Mouse (Mus musculus) CH12.LX (cell line): Measurements from ENCODE around the gene Uqcc3. TPM values are rescaled to one million over a fixed set of nuclear protein-coding genes. Genes with fewer than 3 reads are reported as not detected.

Experiments
- DNase-seq: peaks from one replicate; pipeline ENCODE4 v3.0.0-alpha.2; 2013; ENCODE audit errors: extremely low read depth
- H3K27ac ChIP-seq: 2 replicates; pipeline ENCODE4 v1.5.1; 2012; ENCODE audit warnings: low read depth, mild to moderate bottlenecking, control low read depth, moderate library complexity; ENCODE audit not compliant: insufficient read depth
- H3K27me3 ChIP-seq: replicated peaks from 2 replicates; pipeline ENCODE3; 2012; ENCODE audit warnings: inconsistent platforms
- H3K36me3 ChIP-seq, 2 experiments: replicated peaks in 1 of 2; 2 replicates each; pipeline versions ENCODE3 to v1.6.1; 2012; ENCODE audit warnings: inconsistent platforms in 1 of 2, low read length in 1 of 2, mild to moderate bottlenecking in 1 of 2, mixed read lengths in 1 of 2, moderate library complexity in 1 of 2; ENCODE audit not compliant: control insufficient read depth in 1 of 2, insufficient read depth in 1 of 2
- H3K4me1 ChIP-seq, 2 experiments: 2 replicates each; pipeline ENCODE4 v1.6.1; 2012; ENCODE audit warnings: inconsistent platforms in 1 of 2, moderate library complexity in 1 of 2; ENCODE audit not compliant: insufficient read depth in 2 of 2, control insufficient read depth in 1 of 2
- H3K4me2 ChIP-seq: 2 replicates; pipeline ENCODE4 v1.6.1; 2012; ENCODE audit warnings: low read depth, mild to moderate bottlenecking, control low read depth; ENCODE audit not compliant: poor library complexity, insufficient read depth, severe bottlenecking
- H3K4me3 ChIP-seq, 3 experiments: fragments of 150-350 bp in 1 of 3; sonication (generic) in 1 of 3; replicated peaks in 1 of 3; 2 replicates each; pipeline versions ENCODE3 to v1.5.1; 2011 to 2012; ENCODE audit warnings: low read depth in 2 of 3, low read length in 2 of 3, mild to moderate bottlenecking in 2 of 3, moderate library complexity in 2 of 3, control low read depth in 1 of 3, improper control_type of control experiment in 1 of 3, inconsistent platforms in 1 of 3, mixed read lengths in 1 of 3; ENCODE audit not compliant: poor library complexity in 1 of 3
- H3K79me2 ChIP-seq: replicated peaks from 2 replicates; pipeline ENCODE4 v1.6.1; 2012; ENCODE audit warnings: mild to moderate bottlenecking, moderate library complexity; ENCODE audit not compliant: control insufficient read depth, poor library complexity, insufficient read depth, severe bottlenecking; ENCODE audit errors: extremely low read depth
- H3K9ac ChIP-seq: 2 replicates; pipeline ENCODE4 v1.6.1; 2012; ENCODE audit warnings: low read depth, mild to moderate bottlenecking, control low read depth, moderate library complexity; ENCODE audit not compliant: insufficient read depth
- H3K9me3 ChIP-seq: replicated peaks from 2 replicates; pipeline ENCODE3; 2012; ENCODE audit warnings: low read length, inconsistent platforms, mixed read lengths
- CHD1 ChIP-seq: IDR thresholded peaks from 2 replicates; pipeline ENCODE4 v1.6.1; 2012; ENCODE audit warnings: low read depth, low read length, improper control_type of control experiment, inconsistent platforms
- CHD2 ChIP-seq: IDR thresholded peaks from 2 replicates; pipeline ENCODE4 v1.6.1; 2011; ENCODE audit warnings: low read length, improper control_type of control experiment
- CTCF ChIP-seq, 2 experiments: IDR thresholded peaks in 1 of 2; conservative IDR thresholded peaks in 1 of 2; 2 replicates each; pipeline ENCODE4 v1.5.1; 2011 to 2012; ENCODE audit warnings: low read depth in 2 of 2, low read length in 2 of 2, improper control_type of control experiment in 1 of 2, inconsistent platforms in 1 of 2, mild to moderate bottlenecking in 1 of 2, moderate library complexity in 1 of 2
- E2F4 ChIP-seq: IDR thresholded peaks from 2 replicates; pipeline ENCODE4 v1.6.1; 2011; ENCODE audit warnings: low read depth, low read length, improper control_type of control experiment; ENCODE audit not compliant: insufficient replicate concordance
- ELF1 ChIP-seq: IDR thresholded peaks from 2 replicates; pipeline ENCODE4 v1.6.1; 2014; ENCODE audit warnings: low read depth, mild to moderate bottlenecking, inconsistent platforms, low read length, improper control_type of control experiment
- EP300 ChIP-seq: IDR thresholded peaks from 2 replicates; pipeline ENCODE4 v1.6.1; 2011; ENCODE audit warnings: low read length, improper control_type of control experiment
- ETS1 ChIP-seq: conservative IDR thresholded peaks from 2 replicates; pipeline ENCODE4 v1.6.1; 2012; ENCODE audit warnings: low read depth, mild to moderate bottlenecking, inconsistent platforms, low read length, improper control_type of control experiment, moderate library complexity
- GABPA ChIP-seq: IDR thresholded peaks from 2 replicates; pipeline ENCODE4 v1.6.1; 2012; ENCODE audit warnings: low read depth, low read length, improper control_type of control experiment, inconsistent platforms; ENCODE audit not compliant: insufficient replicate concordance
- HCFC1 ChIP-seq: IDR thresholded peaks from 2 replicates; pipeline ENCODE4 v1.6.1; 2012; ENCODE audit warnings: low read depth, mild to moderate bottlenecking, inconsistent platforms, low read length, improper control_type of control experiment
- IRF4 ChIP-seq: IDR thresholded peaks from 2 replicates; pipeline ENCODE4 v1.6.1; 2014; ENCODE audit warnings: low read depth, mild to moderate bottlenecking, inconsistent platforms, low read length, improper control_type of control experiment
- JUN ChIP-seq: IDR thresholded peaks from 2 replicates; pipeline ENCODE4 v1.6.1; 2011; ENCODE audit warnings: low read depth, mild to moderate bottlenecking, low read length, improper control_type of control experiment, moderate library complexity; ENCODE audit not compliant: insufficient read depth
- JUND ChIP-seq: conservative IDR thresholded peaks from 2 replicates; pipeline ENCODE4 v1.6.1; 2011; ENCODE audit warnings: low read depth, low read length, improper control_type of control experiment
- KAT2A ChIP-seq: IDR thresholded peaks from 2 replicates; pipeline ENCODE4 v1.6.1; 2012; ENCODE audit warnings: low read length, improper control_type of control experiment, inconsistent platforms; ENCODE audit not compliant: insufficient replicate concordance
- MAFK ChIP-seq: IDR thresholded peaks from 2 replicates; pipeline ENCODE4 v1.6.1; 2011; ENCODE audit warnings: low read length, improper control_type of control experiment; ENCODE audit not compliant: insufficient replicate concordance
- MAX ChIP-seq: IDR thresholded peaks from 2 replicates; pipeline ENCODE4 v1.6.1; 2011; ENCODE audit warnings: low read length, improper control_type of control experiment
- MAZ ChIP-seq: IDR thresholded peaks from 2 replicates; pipeline ENCODE4 v1.6.1; 2012; ENCODE audit warnings: low read depth, mild to moderate bottlenecking, inconsistent platforms, low read length, improper control_type of control experiment, moderate library complexity
- MEF2A ChIP-seq: IDR thresholded peaks from 2 replicates; pipeline ENCODE4 v1.6.1; 2014; ENCODE audit warnings: low read depth, mild to moderate bottlenecking, inconsistent platforms, low read length, improper control_type of control experiment, borderline replicate concordance
- NELFE ChIP-seq: IDR thresholded peaks from 2 replicates; pipeline ENCODE4 v1.6.1; 2011; ENCODE audit warnings: low read depth, low read length, improper control_type of control experiment
- PAX5 ChIP-seq: IDR thresholded peaks from 2 replicates; pipeline ENCODE4 v1.6.1; 2012; ENCODE audit warnings: low read length, inconsistent platforms, mixed read lengths
- POLR2A ChIP-seq: IDR thresholded peaks from 2 replicates; pipeline ENCODE4 v1.6.1; 2011; ENCODE audit warnings: low read depth, mild to moderate bottlenecking, improper control_type of control experiment, low read length
- POLR2AphosphoS2 ChIP-seq: IDR thresholded peaks from 2 replicates; pipeline ENCODE4 v1.6.1; 2011; ENCODE audit warnings: low read depth, low read length, improper control_type of control experiment
- RAD21 ChIP-seq: IDR thresholded peaks from 2 replicates; pipeline ENCODE4 v1.6.1; 2011; ENCODE audit warnings: low read depth, mild to moderate bottlenecking, low read length, improper control_type of control experiment, moderate library complexity
- RCOR1 ChIP-seq: conservative IDR thresholded peaks from 2 replicates; pipeline ENCODE4 v1.6.1; 2012; ENCODE audit warnings: low read depth, mild to moderate bottlenecking, inconsistent platforms, low read length, improper control_type of control experiment
- SMC3 ChIP-seq: IDR thresholded peaks from 2 replicates; pipeline ENCODE4 v1.6.1; 2011; ENCODE audit warnings: low read depth, low read length, improper control_type of control experiment
- TBP ChIP-seq: conservative IDR thresholded peaks from 2 replicates; pipeline ENCODE4 v1.6.1; 2011; ENCODE audit warnings: low read depth, low read length, improper control_type of control experiment
- TCF12 ChIP-seq: IDR thresholded peaks from 2 replicates; pipeline ENCODE4 v1.6.1; 2014; ENCODE audit warnings: low read depth, mild to moderate bottlenecking, inconsistent platforms, low read length, improper control_type of control experiment
- UBTF ChIP-seq: IDR thresholded peaks from 2 replicates; pipeline ENCODE4 v1.6.1; 2012; ENCODE audit warnings: low read depth, mild to moderate bottlenecking, inconsistent platforms, low read length, improper control_type of control experiment, moderate library complexity
- USF1 ChIP-seq: IDR thresholded peaks from 2 replicates; pipeline ENCODE4 v1.6.1; 2014; ENCODE audit warnings: low read depth, mild to moderate bottlenecking, inconsistent platforms, low read length, improper control_type of control experiment
- ZNF384 ChIP-seq: IDR thresholded peaks from 2 replicates; pipeline ENCODE4 v1.6.1; 2012; ENCODE audit warnings: low read depth, low read length, improper control_type of control experiment, inconsistent platforms
- dilution Hi-C: fragments of 300-500 bp; cut with MboI; formaldehyde crosslinking; loops from 2 replicates; pipeline ENCODE4 v1.14.3; 2020; ENCODE audit warnings: low sequenced_read_pairs; ENCODE audit not compliant: extremely low pct_unique_long_range_greater_than_20kb, extremely low pct_ligation_motif_present
- in situ Hi-C: fragments of 300-500 bp; cut with MboI; formaldehyde crosslinking; loops from 3 replicates; pipeline ENCODE4 v1.14.3; 2019; ENCODE audit warnings: low sequenced_read_pairs, low pct_ligation_motif_present, low pct_unique_long_range_greater_than_20kb, mixed read lengths
- polyA plus RNA-seq: library from polyadenylated mRNA; unstranded; fragments of >175 nt; gene quantifications from 2 replicates; pipeline ENCODE4 v1.2.1, GENCODE M21; 2012; ENCODE audit warnings: low read depth; ENCODE audit not compliant: insufficient read length
- total RNA-seq, 2 experiments: library from RNA; depleted of rRNA; stranded (reverse); fragments of 300-350 nt in 1 of 2; fragments of >200 nt in 1 of 2; gene quantifications; 2 replicates each; pipeline ENCODE4 v1.2.3; 2012 to 2014

The Uqcc3 gene
- total and polyA plus RNA-seq, 3 experiments = 23.5 to 56.6 (median 42.6) TPM

DNA sequence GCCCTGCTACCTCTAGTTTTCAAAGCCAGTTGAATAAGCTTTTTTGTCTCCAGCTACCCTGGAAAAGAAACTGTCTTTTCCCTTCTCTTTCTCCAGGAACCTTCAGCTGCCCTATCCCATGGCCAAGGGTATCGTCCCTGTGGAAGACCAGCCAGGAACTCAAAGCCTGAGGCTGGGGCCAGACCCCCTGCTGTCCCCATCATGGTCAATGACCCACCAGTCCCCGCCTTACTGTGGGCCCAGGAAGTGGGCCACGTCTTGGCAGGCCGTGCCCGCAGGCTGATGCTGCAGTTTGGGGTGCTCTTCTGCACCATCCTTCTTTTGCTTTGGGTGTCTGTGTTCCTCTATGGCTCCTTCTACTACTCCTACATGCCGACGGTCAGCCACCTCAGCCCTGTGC is 39.7 kb downstream of the Uqcc3 start:
- dilution Hi-C loops (no loop called here), in situ Hi-C loops (loop anchor here (25.0 kb wide), 1 partner anchor 1021 kb away; no protein-coding TSS in a partner anchor)
- Histone ChIP-seq H3K4me1 (peaks cover 11 to 38% of the 10 kb centered on the region in 2 experiments), H3K4me3 (peak overlapping the region; percentile 54 to 81 (median 65)), H3K9ac (peak overlapping the region; percentile 75), H3K79me2 (peaks cover 20% of the 10 kb centered on the region), H3K4me2 (peak overlapping the region; percentile 96), H3K9me3 (no peaks in the 10 kb centered on the region), H3K27me3 (no peaks in the 10 kb centered on the region), H3K27ac (no peak overlapping the region), H3K36me3 (peaks cover 16 to 50% of the 10 kb centered on the region in 2 experiments)
- TF ChIP-seq E2F4 (no peak), SMC3 (no peak), POLR2AphosphoS2 (no peak), PAX5 (no peak), MAX (no peak), NELFE (no peak), KAT2A (no peak), USF1 (no peak), MAFK (no peak), CHD1 (no peak), HCFC1 (no peak)
- no peak for DNase-seq

GRCm38 (mm10) chr19:8839908-8840791 is 40.6 kb downstream of the Uqcc3 start:
- H3K4me3 ChIP-seq = peak overlapping the region; percentile 54 to 81 (median 65)
- peak overlapping the region; percentile 62 for H3K27ac ChIP-seq
- dilution Hi-C loops (no loop called here), in situ Hi-C loops (loop anchor here (25.0 kb wide), 1 partner anchor 1022 kb away; no protein-coding TSS in a partner anchor)
- peaks cover 20% of the 10 kb centered on the region for H3K79me2 ChIP-seq
- H3K4me1 ChIP-seq = peaks cover 11 to 45% of the 10 kb centered on the region in 2 experiments
- peaks cover 15 to 51% of the 10 kb centered on the region in 2 experiments for H3K36me3 ChIP-seq
- no peaks in the 10 kb centered on the region for H3K9me3 ChIP-seq
- DNase-seq = peak; percentile 55
- peak overlapping the region; percentile 75 for H3K9ac ChIP-seq
- no peaks in the 10 kb centered on the region for H3K27me3 ChIP-seq
- peak overlapping the region; percentile 96 for H3K4me2 ChIP-seq
- TF ChIP-seq USF1 (peak; percentile 55), ZNF384 (no peak), IRF4 (no peak), CTCF (conservative IDR thresholded peaks at IDR 0.05 in 1 of 2, IDR thresholded peaks at IDR 0.05 in 1 of 2; ENCODE audit: low read depth in 2 of 2, low read length in 2 of 2) (no peak), JUND (no peak), MAZ (no peak), CHD1 (0 out of 2 replicates have a peak, but pooled peaks have one; percentile 61), RCOR1 (no peak), POLR2A (peak; percentile 78), E2F4 (no peak), PAX5 (no peak), MEF2A (peak; percentile 24; the same call in 1 of the 2 replicates), MAFK (no peak), ETS1 (no peak), TBP (peak; percentile 69), EP300 (no peak), ELF1 (peak; percentile 80), JUN (no peak), TCF12 (no peak), RAD21 (no peak), GABPA (no peak), UBTF (no peak), KAT2A (0 out of 2 replicates have a peak, but pooled peaks have one; percentile 8), HCFC1 (peak; percentile 27; the same call in 1 of the 2 replicates), CHD2 (no peak)
